Mouse (Mus musculus) lung, postnatal 0 days (tissue): Measurements from ENCODE around the gene Gm45713.

Source experiments
- CTCF ChIP-seq: IDR thresholded peaks from 2 replicates; pipeline ENCODE4 v1.5.1; 2016; ENCODE audit warnings: antibody characterized with exemption, mild to moderate bottlenecking
- EP300 ChIP-seq: IDR thresholded peaks from 2 replicates; pipeline ENCODE4 v1.6.1; 2016; ENCODE audit warnings: antibody characterized with exemption, mild to moderate bottlenecking, control low read depth

DNA sequence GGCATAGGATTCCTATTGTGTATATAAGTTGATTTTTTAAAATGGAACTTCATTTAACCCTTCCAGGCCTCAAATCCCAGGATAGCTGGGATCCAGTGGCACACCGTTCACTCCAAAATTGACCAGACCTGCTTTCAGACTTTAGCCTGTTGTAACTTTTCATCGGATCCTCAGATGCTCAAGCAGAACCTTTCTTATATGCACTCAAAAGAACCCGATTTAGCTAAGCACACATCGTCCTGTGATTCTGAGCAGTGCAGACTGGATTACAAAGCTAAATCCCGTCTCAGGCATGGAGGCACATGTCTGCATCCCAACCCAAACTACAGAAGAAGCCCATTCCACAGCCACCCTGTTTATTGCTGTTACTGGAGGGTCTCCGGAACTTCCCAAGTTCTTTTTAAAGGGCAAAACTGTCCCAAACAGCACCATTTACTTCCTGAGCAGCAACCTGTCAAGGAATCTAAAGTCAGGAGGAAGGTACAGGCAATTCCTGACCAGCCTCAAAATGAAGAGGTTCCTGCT lies 8.3 kb downstream of the Gm45713 start:
- TF ChIP-seq EP300 = no peak
- TF ChIP-seq CTCF = no peak
